29 mouse cellular contexts compared by ENCODE assay signal in genomic region chr12:89986219-89986618, GRCm38 (mm10).
A peak's percentile ranks its signal among the peaks of the same experiment; 100 is the strongest.
DNase-seq lines count a peak whose midpoint lies in the region; ATAC-seq and TF ChIP-seq lines count a peak whose summit lies in the region.
"Had no signal": no experiment of that assay in that cellular context is flagged by ENCODE, and none has a peak within 500 bp of the region (broad histone marks: within the 10 kb centered on the region; RNA-seq: fewer than 3 reads in every experiment).

No protein-coding gene starts in this region.

- H3K36me3 ChIP-seq in hindbrain, embryonic 11.5 days (ENCODE audit: control insufficient read depth, insufficient read depth, low read length) = no peaks in the 10 kb centered on the region
- no peaks in the 10 kb centered on the region for H3K36me3 ChIP-seq in hindbrain, embryonic 10.5 days
- no peaks in the 10 kb centered on the region for H3K36me3 ChIP-seq in hindbrain, embryonic 13.5 days
- H3K36me3 ChIP-seq: embryonic facial prominence, embryonic 12.5 days; G1E; heart, embryonic 12.5 days; kidney, embryonic 15.5 days; limb, embryonic 13.5 days; stomach, embryonic 15.5 days had no signal

- no peaks in the 10 kb centered on the region for H3K4me1 ChIP-seq in hindbrain, embryonic 11.5 days (replicated peaks; ENCODE audit: control insufficient read depth, insufficient read depth, low read length)
- no peaks in the 10 kb centered on the region for H3K4me1 ChIP-seq in hindbrain, embryonic 10.5 days (replicated peaks)
- H3K4me1 ChIP-seq in hindbrain, embryonic 13.5 days (replicated peaks) = peaks cover 21% of the 10 kb centered on the region
- H3K4me1 ChIP-seq: embryonic facial prominence, embryonic 12.5 days; heart, embryonic 12.5 days; kidney, embryonic 15.5 days; limb, embryonic 13.5 days; megakaryocyte, embryonic 14.5 days; stomach, embryonic 15.5 days had no signal

- H3K27me3 ChIP-seq in hindbrain, embryonic 11.5 days (ENCODE audit: control insufficient read depth, insufficient read depth, low read length) = no peaks in the 10 kb centered on the region
- no peaks in the 10 kb centered on the region for H3K27me3 ChIP-seq in hindbrain, embryonic 10.5 days (ENCODE audit: insufficient read depth, poor library complexity, severe bottlenecking)
- H3K27me3 ChIP-seq in hindbrain, embryonic 13.5 days = no peaks in the 10 kb centered on the region
- H3K27me3 ChIP-seq: embryonic facial prominence, embryonic 12.5 days; heart, embryonic 12.5 days; kidney, embryonic 15.5 days; limb, embryonic 13.5 days; megakaryocyte, embryonic 14.5 days; Patski; stomach, embryonic 15.5 days had no signal

- no peak for TF ChIP-seq POLR2A in brain, embryonic 14.5 days (IDR thresholded peaks at IDR 0.05; ENCODE audit: borderline replicate concordance, extremely low read depth, insufficient read depth, insufficient read length, poor library complexity, severe bottlenecking)

- no peak overlapping the region for H3K27ac ChIP-seq in hindbrain, embryonic 11.5 days (ENCODE audit: low read depth, low read length)
- no peak overlapping the region for H3K27ac ChIP-seq in hindbrain, embryonic 10.5 days
- H3K27ac ChIP-seq in hindbrain, embryonic 13.5 days = peak overlapping the region; percentile 71
- H3K27ac ChIP-seq: embryonic facial prominence, embryonic 12.5 days; heart, adult 2 months; kidney, embryonic 15.5 days; limb, embryonic 13.5 days; stomach, embryonic 15.5 days had no signal

- DNase-seq in hindbrain, embryonic 11.5 days (ENCODE audit: low spot score) = peak; percentile 24
- DNase-seq in hindbrain, embryonic 10.5 days (ENCODE audit: low spot score) = no peak
- peak; percentile 29 for DNase-seq in brain, embryonic 14.5 days (ENCODE audit: low read depth)
- DNase-seq in mesoderm, embryonic 11.5 days (ENCODE audit: low read depth, low spot score) = peak; percentile 47
- DNase-seq in left cerebral cortex, postnatal 25 days (ENCODE audit: low spot score in 2 of 2) = no peak
- no peak for DNase-seq in heart, adult 18-20 months
- DNase-seq in gastrocnemius, postnatal 25 days = no peak
- DNase-seq: adrenal gland, postnatal 10 days; cerebellum, adult 11-12 months; cerebellum, postnatal 10 days; gastrocnemius, postnatal 14 days; heart, adult 2 months; heart, postnatal 4 days; kidney, adult 18-20 months; kidney, postnatal 25 days; lung, postnatal 4 days; midbrain, embryonic 14.5 days; right cerebral cortex, postnatal 14 days had no signal

- no peak overlapping the region for H3K4me2 ChIP-seq in hindbrain, embryonic 11.5 days (replicated peaks; ENCODE audit: low read depth, low read length)
- no peak overlapping the region for H3K4me2 ChIP-seq in hindbrain, embryonic 13.5 days
- H3K4me2 ChIP-seq: embryonic facial prominence, embryonic 12.5 days; heart, embryonic 12.5 days; kidney, embryonic 15.5 days; limb, embryonic 13.5 days; liver, embryonic 11.5 days; stomach, embryonic 15.5 days had no signal

- no peak overlapping the region for H3K9ac ChIP-seq in hindbrain, embryonic 11.5 days (ENCODE audit: low read depth, low read length)
- no peak overlapping the region for H3K9ac ChIP-seq in hindbrain, embryonic 13.5 days
- H3K9ac ChIP-seq: embryonic facial prominence, embryonic 12.5 days; heart, embryonic 12.5 days; kidney, embryonic 15.5 days; limb, embryonic 13.5 days; stomach, embryonic 15.5 days had no signal

- no peak overlapping the region for H3K4me3 ChIP-seq in hindbrain, embryonic 11.5 days (ENCODE audit: low read depth, low read length)
- H3K4me3 ChIP-seq in hindbrain, embryonic 10.5 days = no peak overlapping the region
- H3K4me3 ChIP-seq in hindbrain, embryonic 13.5 days = no peak overlapping the region
- H3K4me3 ChIP-seq: embryonic facial prominence, embryonic 12.5 days; heart, adult 2 months; heart, embryonic 12.5 days; kidney, embryonic 15.5 days; limb, embryonic 13.5 days; megakaryocyte, embryonic 14.5 days; stomach, embryonic 15.5 days had no signal

- peak; percentile 81 for ATAC-seq in hindbrain, embryonic 11.5 days (ENCODE audit: low FRiP score)
- 0 out of 2 replicates have a peak, but pooled peaks have one; percentile 65 for ATAC-seq in hindbrain, embryonic 13.5 days (ENCODE audit: low FRiP score)
- ATAC-seq: forebrain, embryonic 14.5 days; Patski had no signal

- intact Hi-C loops in left cerebral cortex, postnatal 25 days (cut with DNase I) = no loop called here

- H3K9me3 ChIP-seq in hindbrain, embryonic 11.5 days (ENCODE audit: control insufficient read depth, low read length) = no peaks in the 10 kb centered on the region
- no peaks in the 10 kb centered on the region for H3K9me3 ChIP-seq in hindbrain, embryonic 10.5 days
- H3K9me3 ChIP-seq in hindbrain, embryonic 13.5 days = no peaks in the 10 kb centered on the region
- H3K9me3 ChIP-seq: embryonic facial prominence, embryonic 12.5 days; heart, embryonic 12.5 days; kidney, embryonic 15.5 days; limb, embryonic 13.5 days; stomach, embryonic 15.5 days had no signal

- WGBS in hindbrain, embryonic 11.5 days = 58% methylated on average over 6 of the region's 6 CpGs
- 74% methylated on average over 6 of the region's 6 CpGs for WGBS in hindbrain, embryonic 10.5 days
- WGBS in hindbrain, embryonic 13.5 days = 49% methylated on average over 6 of the region's 6 CpGs

- no peak for TF ChIP-seq CTCF in brain, embryonic 14.5 days (IDR thresholded peaks at IDR 0.05; ENCODE audit: borderline replicate concordance, extremely low read depth, insufficient read depth, insufficient read length)

Comparison
In these comparisons a context has a peak if more than half of its experiments do, and no peak if none do; other contexts are left out.
1. DNase-seq: peak in hindbrain, embryonic 11.5 days (single experiment), brain, embryonic 14.5 days (single experiment) and mesoderm, embryonic 11.5 days (single experiment); none in hindbrain, embryonic 10.5 days (single experiment), left cerebral cortex, postnatal 25 days (0 of 2), heart, adult 18-20 months (0 of 2) and gastrocnemius, postnatal 25 days (single experiment).